In the genomic region with DNA sequence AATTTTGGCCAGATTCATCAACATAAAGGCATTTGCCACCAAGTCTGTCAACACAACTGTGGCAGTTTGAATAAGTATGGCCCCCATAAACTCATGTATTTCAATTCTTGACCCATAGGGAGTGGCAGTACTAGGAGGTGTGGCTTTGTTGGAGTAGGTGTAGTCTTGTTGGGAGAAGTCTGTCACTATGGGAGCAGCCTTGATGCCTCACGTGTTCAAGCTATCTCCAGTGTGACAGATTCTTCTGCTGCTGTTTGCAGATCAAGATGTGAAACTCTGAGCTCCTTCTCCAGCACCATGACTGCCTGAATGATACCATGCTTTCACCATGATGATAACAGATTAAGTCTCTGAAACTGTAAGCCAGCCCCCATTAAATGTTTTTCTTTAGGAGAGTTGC, we compare ENCODE assay signal across 29 mouse cellular contexts.
A peak's percentile ranks its signal among the peaks of the same experiment; 100 is the strongest.
DNase-seq lines count a peak whose midpoint lies in the region; ATAC-seq and TF ChIP-seq lines count a peak whose summit lies in the region.
"Had no signal": no experiment of that assay in that cellular context is flagged by ENCODE, and none has a peak within 500 bp of the region (broad histone marks: within the 10 kb centered on the region; RNA-seq: fewer than 3 reads in every experiment).

No protein-coding gene starts in this region.

- H3K4me3 ChIP-seq in liver, postnatal 0 days (ENCODE audit: low read depth, low read length): no peak overlapping the region
- no peak overlapping the region for H3K4me3 ChIP-seq in liver, embryonic 11.5 days (ENCODE audit: low read depth, low read length)
- no peak overlapping the region for H3K4me3 ChIP-seq in liver, embryonic 14.5 days (ENCODE audit: insufficient read depth in 1 of 2, low read depth in 2 of 2, low read length in 2 of 2)
- H3K4me3 ChIP-seq in cerebellum, adult 2 months (replicated peaks; ENCODE audit: insufficient read depth, low read depth, low read length): no peak overlapping the region
- H3K4me3 ChIP-seq: embryonic facial prominence, embryonic 10.5 days; embryonic facial prominence, embryonic 13.5 days; gastrocnemius, adult 2 months; heart, adult 2 months; heart, embryonic 10.5 days; heart, embryonic 13.5 days had no signal

- no peaks in the 10 kb centered on the region for H3K4me1 ChIP-seq in liver, postnatal 0 days (ENCODE audit: insufficient read depth)
- H3K4me1 ChIP-seq in liver, embryonic 11.5 days (replicated peaks; ENCODE audit: control insufficient read depth, insufficient read depth, low read length): no peaks in the 10 kb centered on the region
- H3K4me1 ChIP-seq in liver, embryonic 14.5 days (replicated peaks; ENCODE audit: control insufficient read depth in 2 of 2, insufficient read depth in 2 of 2, low read length in 1 of 2): peaks cover 0 to 4% of the 10 kb centered on the region in 2 experiments; a peak in 1 of 4 replicates
- H3K4me1 ChIP-seq in cerebellum, adult 2 months (ENCODE audit: control insufficient read depth, insufficient read depth, low read length): no peaks in the 10 kb centered on the region
- H3K4me1 ChIP-seq: embryonic facial prominence, embryonic 10.5 days; embryonic facial prominence, embryonic 13.5 days; heart, embryonic 10.5 days; heart, embryonic 13.5 days had no signal

- TF ChIP-seq EP300 in liver, postnatal 0 days (IDR thresholded peaks at IDR 0.05; ENCODE audit: low read depth): no peak
- TF ChIP-seq EP300 in liver, embryonic 14.5 days (IDR thresholded peaks at IDR 0.05; ENCODE audit: low read depth): no peak

- H3K27me3 ChIP-seq in liver, postnatal 0 days (ENCODE audit: insufficient read depth, low read length): no peaks in the 10 kb centered on the region
- no peaks in the 10 kb centered on the region for H3K27me3 ChIP-seq in liver, embryonic 11.5 days (replicated peaks; ENCODE audit: control insufficient read depth, insufficient read depth, low read length)
- no peaks in the 10 kb centered on the region for H3K27me3 ChIP-seq in liver, embryonic 14.5 days (ENCODE audit: control insufficient read depth, insufficient read depth, low read length)
- no peaks in the 10 kb centered on the region for H3K27me3 ChIP-seq in cerebellum, adult 2 months (ENCODE audit: control insufficient read depth, insufficient read depth, low read length)
- H3K27me3 ChIP-seq: embryonic facial prominence, embryonic 13.5 days; heart, embryonic 13.5 days had no signal

- no peak overlapping the region for H3K9ac ChIP-seq in liver, postnatal 0 days (replicated peaks)
- H3K9ac ChIP-seq in liver, embryonic 11.5 days (ENCODE audit: low read depth, low read length): no peak overlapping the region
- H3K9ac ChIP-seq in liver, embryonic 14.5 days (replicated peaks): no peak overlapping the region
- H3K9ac ChIP-seq: embryonic facial prominence, embryonic 13.5 days; forebrain, postnatal 0 days; heart, embryonic 13.5 days; hindbrain, embryonic 14.5 days had no signal

- TF ChIP-seq CTCF in liver, postnatal 0 days (IDR thresholded peaks at IDR 0.05; ENCODE audit: low read depth): no peak
- no peak for TF ChIP-seq CTCF in liver, embryonic 14.5 days (IDR thresholded peaks at IDR 0.05; ENCODE audit: low read depth)
- TF ChIP-seq CTCF in cerebellum, adult 2 months (IDR thresholded peaks at IDR 0.05; ENCODE audit: borderline replicate concordance, insufficient read depth, low read depth, low read length): no peak

- ATAC-seq in liver, postnatal 0 days: no peak
- peak; percentile 83 for ATAC-seq in liver, embryonic 11.5 days (replicated peaks; ENCODE audit: low FRiP score)
- ATAC-seq in liver, embryonic 14.5 days (ENCODE audit: insufficient read depth): peak; percentile 88
- ATAC-seq in megakaryocyte-erythroid progenitor cell, adult 5-6 weeks (replicated peaks; ENCODE audit: low FRiP score, low TSS enrichment, poor library complexity, severe bottlenecking): peak; percentile 89
- ATAC-seq: activated CD4-positive, CD25-positive, alpha-beta regulatory T cell, adult 4 months; forebrain, embryonic 14.5 days; forebrain, postnatal 0 days; hindbrain, postnatal 0 days had no signal

- 58% methylated on average over 1 of the region's 1 CpGs for WGBS in liver, postnatal 0 days (ENCODE audit: insufficient replicate concordance)
- WGBS in liver, embryonic 11.5 days: 68% methylated on average over 1 of the region's 1 CpGs
- WGBS in liver, embryonic 14.5 days (ENCODE audit: insufficient replicate concordance): 16% methylated on average over 1 of the region's 1 CpGs
- 72% methylated on average over 1 of the region's 1 CpGs for WGBS in cerebellum, adult 2 months

- H3K27ac ChIP-seq in liver, postnatal 0 days (ENCODE audit: low read depth): no peak overlapping the region
- H3K27ac ChIP-seq in liver, embryonic 11.5 days (ENCODE audit: low read depth, low read length): no peak overlapping the region
- H3K27ac ChIP-seq in liver, embryonic 14.5 days: no peak overlapping the region
- no peak overlapping the region for H3K27ac ChIP-seq in cerebellum, adult 2 months (ENCODE audit: insufficient read depth, low read length)
- H3K27ac ChIP-seq: embryonic facial prominence, embryonic 10.5 days; embryonic facial prominence, embryonic 13.5 days; gastrocnemius, adult 2 months; heart, adult 2 months; heart, embryonic 10.5 days; heart, embryonic 13.5 days; hindbrain, embryonic 14.5 days; hindbrain, postnatal 0 days had no signal

- no peak for TF ChIP-seq POLR2A in cerebellum, adult 2 months (IDR thresholded peaks at IDR 0.05; ENCODE audit: borderline replicate concordance, insufficient read depth, low read length)

- H3K36me3 ChIP-seq in liver, postnatal 0 days (replicated peaks; ENCODE audit: insufficient read depth, low read length): no peaks in the 10 kb centered on the region
- no peaks in the 10 kb centered on the region for H3K36me3 ChIP-seq in liver, embryonic 11.5 days (ENCODE audit: control insufficient read depth, insufficient read depth, low read length)
- no peaks in the 10 kb centered on the region for H3K36me3 ChIP-seq in liver, embryonic 14.5 days (replicated peaks; ENCODE audit: control insufficient read depth, insufficient read depth, low read depth)
- H3K36me3 ChIP-seq: embryonic facial prominence, embryonic 10.5 days; embryonic facial prominence, embryonic 13.5 days; heart, embryonic 10.5 days; heart, embryonic 13.5 days had no signal

- H3K9me3 ChIP-seq in liver, postnatal 0 days (ENCODE audit: low read length): no peaks in the 10 kb centered on the region
- no peaks in the 10 kb centered on the region for H3K9me3 ChIP-seq in liver, embryonic 11.5 days (ENCODE audit: control insufficient read depth, low read length)
- H3K9me3 ChIP-seq in liver, embryonic 14.5 days (ENCODE audit: control insufficient read depth, low read length): no peaks in the 10 kb centered on the region
- H3K9me3 ChIP-seq: embryonic facial prominence, embryonic 10.5 days; embryonic facial prominence, embryonic 13.5 days; heart, embryonic 10.5 days; heart, embryonic 13.5 days had no signal

- H3K4me2 ChIP-seq in liver, postnatal 0 days (ENCODE audit: low read depth, low read length): no peak overlapping the region
- H3K4me2 ChIP-seq in liver, embryonic 11.5 days: no peak overlapping the region
- no peak overlapping the region for H3K4me2 ChIP-seq in liver, embryonic 14.5 days (ENCODE audit: low read depth)
- H3K4me2 ChIP-seq: embryonic facial prominence, embryonic 13.5 days; heart, embryonic 13.5 days; hindbrain, embryonic 14.5 days had no signal

- DNase-seq in liver: peak; percentile 7
- DNase-seq in liver, postnatal 0 days: no peak
- DNase-seq in liver, embryonic 11.5 days (ENCODE audit: low spot score): no peak
- peak; percentile 11 to 33 (median 18) for DNase-seq in liver, embryonic 14.5 days (ENCODE audit: low read depth in 3 of 3, low spot score in 3 of 3)
- DNase-seq in heart, adult 18-20 months: no peak
- no peak for DNase-seq in cerebellum, adult 2 months
- DNase-seq in kidney, adult 8-10 months: no peak
- DNase-seq: adrenal gland, adult 8-10 months; adrenal gland, postnatal 25 days; cerebellum, adult 11 months; cerebellum, adult 8-10 months; cerebellum, postnatal 10 days; cerebellum, postnatal 36 days; embryo, embryonic 11 days; forebrain, postnatal 0 days; gastrocnemius, adult 2 months; gastrocnemius, postnatal 14 days; heart, adult 2 months; heart, postnatal 14 days; heart, postnatal 4 days had no signal

Comparison
In these comparisons a context has a peak if more than half of its experiments do, and no peak if none do; other contexts are left out.
1. DNase-seq: peak in liver (single experiment) and liver, embryonic 14.5 days (3 of 3); none in liver, postnatal 0 days (single experiment), liver, embryonic 11.5 days (single experiment), heart, adult 18-20 months (0 of 2), cerebellum, adult 2 months (0 of 2) and kidney, adult 8-10 months (0 of 2).